ENCODE assay signal across 34 mouse cellular contexts in the genomic region with DNA sequence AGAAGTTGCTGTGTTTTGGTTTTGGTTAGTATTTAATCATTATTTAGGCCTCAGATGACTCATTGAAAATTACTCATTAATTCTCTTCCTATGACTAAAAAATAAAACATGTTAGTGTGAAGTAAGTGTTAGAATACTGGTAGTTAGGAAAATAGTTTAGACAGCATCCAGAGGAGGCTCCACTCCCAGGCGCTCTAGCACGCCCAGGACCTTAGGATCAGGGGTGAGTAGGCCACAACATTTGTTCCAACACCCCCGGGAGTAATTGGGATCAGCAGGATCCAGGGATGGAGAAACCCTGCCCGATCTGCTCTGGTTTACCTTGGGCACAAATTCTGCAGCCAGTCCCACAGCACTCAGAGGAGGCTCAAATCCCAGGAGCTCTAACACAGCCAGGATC.
"Had no signal": no experiment of that assay in that cellular context is flagged by ENCODE, and none has a peak within 500 bp of the region (broad histone marks: within the 10 kb centered on the region; RNA-seq: fewer than 3 reads in every experiment).

No protein-coding gene starts in this region.

- H3K4me2 ChIP-seq: heart, embryonic 11.5 days; heart, embryonic 13.5 days; heart, embryonic 15.5 days; hindbrain, embryonic 12.5 days; hindbrain, embryonic 13.5 days; hindbrain, embryonic 14.5 days; hindbrain, embryonic 15.5 days; intestine, embryonic 15.5 days; kidney, embryonic 15.5 days had no signal

- H3K4me3 ChIP-seq: heart, embryonic 10.5 days; heart, embryonic 13.5 days; heart, embryonic 15.5 days; hindbrain, embryonic 10.5 days; hindbrain, embryonic 12.5 days; hindbrain, embryonic 13.5 days; hindbrain, embryonic 15.5 days; intestine, embryonic 15.5 days; kidney, embryonic 15.5 days; layer of hippocampus, adult 2 months had no signal

- H3K27me3 ChIP-seq: heart, embryonic 13.5 days; heart, embryonic 15.5 days; hindbrain, embryonic 12.5 days; hindbrain, embryonic 13.5 days; hindbrain, embryonic 15.5 days; intestine, embryonic 15.5 days; kidney, embryonic 15.5 days had no signal

- ATAC-seq: hindbrain, embryonic 16.5 days; hindbrain, postnatal 0 days; inflammation-experienced regulatory T-cells, adult 6 months; intestine, embryonic 15.5 days; intestine, embryonic 16.5 days; intestine, postnatal 0 days had no signal

- H3K9ac ChIP-seq: heart, embryonic 13.5 days; heart, embryonic 15.5 days; hindbrain, embryonic 12.5 days; hindbrain, embryonic 13.5 days; hindbrain, embryonic 14.5 days; hindbrain, embryonic 15.5 days; intestine, embryonic 15.5 days; kidney, embryonic 15.5 days had no signal

- DNase-seq: heart, postnatal 10 days; heart, postnatal 14 days; heart, postnatal 36 days; heart, postnatal 4 days; kidney, adult 11 months; kidney, adult 18-20 months; kidney, adult 2 months; kidney, adult 8-10 months; kidney, adult 9 months; kidney, postnatal 10 days; kidney, postnatal 14 days; kidney, postnatal 25 days; kidney, postnatal 36 days; kidney, postnatal 4 days; layer of hippocampus, adult 9-11 months; layer of hippocampus, postnatal 36 days had no signal

- H3K9me3 ChIP-seq: heart, embryonic 10.5 days; heart, embryonic 15.5 days; hindbrain, embryonic 10.5 days; hindbrain, embryonic 12.5 days; hindbrain, embryonic 13.5 days; hindbrain, embryonic 15.5 days; intestine, embryonic 15.5 days; kidney, embryonic 15.5 days had no signal

- H3K36me3 ChIP-seq: heart, embryonic 10.5 days; heart, embryonic 13.5 days; heart, embryonic 15.5 days; hindbrain, embryonic 10.5 days; hindbrain, embryonic 12.5 days; hindbrain, embryonic 13.5 days; hindbrain, embryonic 15.5 days; intestine, embryonic 15.5 days; kidney, embryonic 15.5 days had no signal

- H3K4me1 ChIP-seq: hindbrain, embryonic 10.5 days; hindbrain, embryonic 12.5 days; hindbrain, embryonic 13.5 days; hindbrain, embryonic 15.5 days; intestine, embryonic 15.5 days; kidney, embryonic 15.5 days had no signal

- H3K27ac ChIP-seq: heart, embryonic 10.5 days; heart, embryonic 13.5 days; heart, embryonic 15.5 days; hindbrain, embryonic 10.5 days; hindbrain, embryonic 12.5 days; hindbrain, embryonic 13.5 days; hindbrain, embryonic 14.5 days; hindbrain, embryonic 15.5 days; hindbrain, postnatal 0 days; intestine, embryonic 15.5 days; kidney, embryonic 15.5 days; kidney, postnatal 0 days; layer of hippocampus, adult 2 months had no signal
